Mouse (Mus musculus) lung, adult 2 months (tissue): ENCODE data around the gene Siglece.

Experiments
- CTCF ChIP-seq: fragments of 200-500 bp; IDR thresholded peaks from 2 replicates; pipeline ENCODE4 v1.5.1; 2011; ENCODE audit warnings: mild to moderate bottlenecking, low read length, control low read depth; ENCODE audit not compliant: insufficient read depth
- POLR2A ChIP-seq: fragments of 200-500 bp; IDR thresholded peaks from 2 replicates; pipeline ENCODE4 v1.6.1; 2011; ENCODE audit warnings: low read depth, mild to moderate bottlenecking, control low read depth, low read length, borderline replicate concordance; ENCODE audit errors: extremely low read depth

DNA sequence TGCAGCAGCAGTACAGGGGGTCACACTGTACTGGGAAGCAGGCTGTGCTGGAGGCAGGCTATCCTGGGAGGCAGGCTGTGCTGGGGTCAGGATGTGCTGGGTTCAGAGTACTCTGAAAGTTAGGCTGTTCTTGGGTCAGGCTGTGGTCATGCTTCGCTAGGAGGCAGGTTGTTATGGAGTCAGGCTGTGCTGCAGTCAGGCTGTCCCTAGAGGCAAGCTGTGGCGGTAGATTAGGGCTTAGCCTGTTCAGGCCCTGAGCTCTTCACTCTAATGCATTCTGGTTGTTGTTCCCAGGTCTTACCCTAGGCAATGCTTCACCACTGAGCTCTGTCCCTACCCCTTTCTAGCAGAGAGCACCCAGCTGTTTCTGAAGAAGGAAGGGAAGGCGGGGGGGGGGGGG lies 34.9 kb downstream of the Siglece start:
- no peak for TF ChIP-seq CTCF
- no peak for TF ChIP-seq POLR2A
